Mouse (Mus musculus) intestine, embryonic 14.5 days (tissue): ENCODE data around the gene Hist1h2bj. TPM values are rescaled to one million over a fixed set of nuclear protein-coding genes. Genes with fewer than 3 reads are reported as not detected.

Experiments used
- ATAC-seq: fragments of 200-750 bp; cut with Nextera tagmentation; replicated peaks from 2 replicates; pipeline ENCODE4 v1.8.0; 2017; ENCODE audit warnings: low read depth, moderate number of reproducible peaks, moderate TSS enrichment, moderate library complexity; ENCODE audit not compliant: low FRiP score, low TSS enrichment
- DNase-seq: peaks from one replicate; pipeline ENCODE4 v3.0.0-alpha.2; 2018; ENCODE audit warnings: low spot score
- H3K27ac ChIP-seq: fragments of 300-500 bp; sonication (generic); 2 replicates; pipeline ENCODE4 v1.5.1; 2014; ENCODE audit warnings: low read depth, mild to moderate bottlenecking, control low read depth
- H3K27me3 ChIP-seq: fragments of 300-500 bp; sonication (generic); replicated peaks from 2 replicates; pipeline ENCODE4 v1.6.1; 2014; ENCODE audit warnings: low read length, control low read depth; ENCODE audit not compliant: control insufficient read depth, insufficient read depth
- H3K36me3 ChIP-seq: fragments of 300-500 bp; sonication (generic); 2 replicates; pipeline ENCODE4 v1.6.1; 2014; ENCODE audit warnings: low read length, control low read depth; ENCODE audit not compliant: control insufficient read depth, insufficient read depth
- H3K4me1 ChIP-seq: fragments of 300-500 bp; sonication (generic); replicated peaks from 2 replicates; pipeline ENCODE4 v1.6.1; 2014; ENCODE audit warnings: low read length, control low read depth, mixed read lengths; ENCODE audit not compliant: control insufficient read depth, insufficient read depth
- H3K4me2 ChIP-seq: fragments of 300-500 bp; sonication (generic); 2 replicates; pipeline ENCODE4 v1.6.1; 2014; ENCODE audit warnings: low read length
- H3K4me3 ChIP-seq: fragments of 300-500 bp; sonication (generic); 2 replicates; pipeline ENCODE4 v1.5.1; 2014; ENCODE audit warnings: low read depth, low read length, control low read depth, mixed read lengths
- H3K9ac ChIP-seq: fragments of 300-500 bp; sonication (generic); 2 replicates; pipeline ENCODE4 v1.6.1; 2014; ENCODE audit warnings: mild to moderate bottlenecking, low read length
- H3K9me3 ChIP-seq: fragments of 300-500 bp; sonication (generic); 2 replicates; pipeline ENCODE4 v1.6.1; 2016; ENCODE audit warnings: low read length, control low read depth; ENCODE audit not compliant: control insufficient read depth
- WGBS: fragments of 180-500 bp; shearing (Covaris S2); extraction: QIAGEN DNeasy Blood & Tissue Kit; methylation state at CpG from one replicate; pipeline ENCODE4 v1.1.7; 2014; 5-methylcytosine and 5-hydroxymethylcytosine counted together
- polyA plus RNA-seq: library from polyadenylated mRNA; unstranded; fragments of >200 nt; fragmentation: Nextera tagmentation; extraction: Ambion mirVana; gene quantifications from 2 replicates; pipeline ENCODE4 v1.2.1, GENCODE M21; 2014

Hist1h2bj gene
- polyA plus RNA-seq, 1 experiment from 2014 or later: 14.0 TPM

- Histone ChIP-seq H3K36me3 (no peaks in the 10 kb centered on the region), H3K4me2 (no peak overlapping the region), H3K9me3 (no peaks in the 10 kb centered on the region), H3K27me3 (peaks cover 96% of the 10 kb centered on the region), H3K4me3 (peak overlapping the region; percentile 8; the same call in 1 of the 2 replicates), H3K4me1 (peaks cover 7% of the 10 kb centered on the region; the same call in 1 of the 2 replicates), H3K9ac (no peak overlapping the region), H3K27ac (no peak overlapping the region)
- DNase-seq (no peak), ATAC-seq (no peak)
- WGBS: 50% methylated on average over 7 of the region's 7 CpGs
These were observed 35.1 kb upstream of the Hist1h2bj start for GRCm38 (mm10) chr13:22007872-22008271.

DNA sequence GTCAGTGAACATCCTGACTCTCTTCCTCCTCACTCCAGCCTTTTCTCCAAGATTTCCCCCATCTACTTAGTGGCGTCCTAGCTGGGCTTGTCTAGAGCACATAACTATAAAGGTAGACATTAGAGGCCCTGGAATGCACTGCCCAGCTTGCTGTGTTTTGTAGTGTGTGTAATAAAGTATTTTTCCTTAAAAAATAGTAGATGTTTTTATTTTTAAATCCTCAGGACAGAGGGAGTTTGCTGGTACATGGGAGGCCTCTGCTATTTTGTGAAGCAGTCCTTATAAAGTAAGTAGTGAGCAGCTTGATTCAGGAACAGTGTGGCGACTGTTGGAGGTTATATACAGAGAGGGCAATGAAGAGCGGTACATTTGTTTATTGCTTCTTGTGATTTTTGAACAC is 34.3 kb upstream of the Hist1h2bj start:
- H3K4me2 ChIP-seq: no peak overlapping the region
- ATAC-seq (no peak), DNase-seq (no peak)
- peaks cover 7% of the 10 kb centered on the region; the same call in 1 of the 2 replicates for H3K4me1 ChIP-seq
- H3K36me3 ChIP-seq: no peaks in the 10 kb centered on the region
- no peak overlapping the region for H3K4me3 ChIP-seq
- H3K9ac ChIP-seq: no peak overlapping the region
- 76% methylated on average over 3 of the region's 3 CpGs for WGBS
- H3K27ac ChIP-seq: no peak overlapping the region
- peaks cover 94% of the 10 kb centered on the region for H3K27me3 ChIP-seq
- H3K9me3 ChIP-seq: no peaks in the 10 kb centered on the region

DNA sequence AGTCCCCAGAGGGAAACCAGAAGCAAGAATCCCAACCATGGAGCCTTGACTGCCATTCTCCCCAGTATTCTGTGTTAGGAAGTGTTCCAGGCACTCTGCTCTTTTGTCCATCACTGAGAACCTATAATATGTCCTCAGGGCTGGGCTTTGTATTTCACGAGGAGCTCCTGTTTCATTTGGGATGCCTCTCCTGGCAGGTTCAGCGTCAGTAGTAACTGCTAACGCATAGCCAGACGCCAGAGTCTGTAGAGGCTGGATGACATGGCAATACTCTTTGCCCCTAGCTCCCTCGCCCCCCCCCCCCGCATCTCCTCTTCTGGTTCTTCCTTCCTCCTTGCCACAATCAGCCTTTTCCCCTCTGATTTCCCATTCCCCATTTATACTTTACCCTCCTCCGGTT is 33.4 kb upstream of the Hist1h2bj start, which contains the start of gene Prss16:
Gene Prss16, minus strand, starts transcription at position 101 of the 400 bp plus-strand sequence.
- no peak within 1 kb of the TSS for H3K27ac ChIP-seq
- H3K9ac ChIP-seq: no peak within 1 kb of the TSS
- H3K36me3 ChIP-seq: no peaks in the 10 kb centered on the region
- WGBS: 43% methylated on average over 7 of the region's 7 CpGs
- no peak within 1 kb of the TSS for H3K4me3 ChIP-seq
- H3K4me2 ChIP-seq: no peak within 1 kb of the TSS
- no peak for DNase-seq
- ATAC-seq: no peak
- no peaks in the 10 kb centered on the region for H3K9me3 ChIP-seq
- peaks cover 14% of the 10 kb centered on the region; the same call in 1 of the 2 replicates for H3K4me1 ChIP-seq
- H3K27me3 ChIP-seq: peaks cover 94% of the 10 kb centered on the region

DNA sequence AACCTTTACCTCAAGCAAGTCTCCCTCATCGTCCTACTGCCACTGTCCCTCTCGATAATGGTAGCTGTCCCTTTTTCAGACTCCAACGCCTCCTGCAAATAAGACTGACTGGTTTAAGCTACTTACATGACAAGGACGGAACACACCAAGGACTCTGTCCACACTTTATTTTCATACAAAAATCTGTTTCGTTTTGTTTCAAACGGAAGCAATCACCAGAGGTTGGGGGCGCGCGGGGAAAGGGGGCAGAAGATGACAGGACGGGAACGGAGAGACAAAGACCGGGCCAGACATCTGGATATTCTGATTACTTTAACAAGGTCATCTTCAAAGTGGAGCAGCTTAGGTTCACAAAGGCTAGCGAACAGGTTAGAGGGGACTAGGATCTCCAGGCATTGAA is 29.3 kb upstream of the Hist1h2bj start:
- Histone ChIP-seq H3K4me3 (no peak overlapping the region), H3K27ac (no peak overlapping the region), H3K4me2 (no peak overlapping the region), H3K9ac (no peak overlapping the region), H3K27me3 (peaks cover 70% of the 10 kb centered on the region), H3K9me3 (no peaks in the 10 kb centered on the region), H3K4me1 (0 out of 2 replicates have a peak, but pooled peaks cover 8% of the 10 kb centered on the region), H3K36me3 (no peaks in the 10 kb centered on the region)
- no peak for ATAC-seq
- WGBS: 18% methylated on average over 13 of the region's 13 CpGs
- peak; percentile 58 for DNase-seq

GRCm38 (mm10) chr13:22014411-22014845 is 28.6 kb upstream of the Hist1h2bj start:
- Histone ChIP-seq H3K4me1 (0 out of 2 replicates have a peak, but pooled peaks cover 8% of the 10 kb centered on the region), H3K9me3 (no peaks in the 10 kb centered on the region), H3K4me3 (no peak overlapping the region), H3K27ac (no peak overlapping the region), H3K9ac (no peak overlapping the region), H3K4me2 (peak overlapping the region; percentile 35), H3K27me3 (peaks cover 66% of the 10 kb centered on the region), H3K36me3 (no peaks in the 10 kb centered on the region)
- DNase-seq: peak; percentile 76
- no peak for ATAC-seq
- WGBS: 15% methylated on average over 17 of the region's 17 CpGs

GRCm38 (mm10) chr13:22015479-22016450 is 27.2 kb upstream of the Hist1h2bj start:
- no peak overlapping the region for H3K9ac ChIP-seq
- no peaks in the 10 kb centered on the region for H3K36me3 ChIP-seq
- 18% methylated on average over 27 of the region's 27 CpGs for WGBS
- H3K27me3 ChIP-seq: peaks cover 53% of the 10 kb centered on the region
- H3K4me2 ChIP-seq: 0 out of 2 replicates have a peak overlapping the region, but pooled peaks have one; percentile 22
- H3K27ac ChIP-seq: no peak overlapping the region
- H3K4me3 ChIP-seq: no peak overlapping the region
- no peaks in the 10 kb centered on the region for H3K9me3 ChIP-seq
- DNase-seq: peak; percentile 91
- H3K4me1 ChIP-seq: 0 out of 2 replicates have a peak, but pooled peaks cover 11% of the 10 kb centered on the region
- peak; percentile 76 for ATAC-seq

DNA sequence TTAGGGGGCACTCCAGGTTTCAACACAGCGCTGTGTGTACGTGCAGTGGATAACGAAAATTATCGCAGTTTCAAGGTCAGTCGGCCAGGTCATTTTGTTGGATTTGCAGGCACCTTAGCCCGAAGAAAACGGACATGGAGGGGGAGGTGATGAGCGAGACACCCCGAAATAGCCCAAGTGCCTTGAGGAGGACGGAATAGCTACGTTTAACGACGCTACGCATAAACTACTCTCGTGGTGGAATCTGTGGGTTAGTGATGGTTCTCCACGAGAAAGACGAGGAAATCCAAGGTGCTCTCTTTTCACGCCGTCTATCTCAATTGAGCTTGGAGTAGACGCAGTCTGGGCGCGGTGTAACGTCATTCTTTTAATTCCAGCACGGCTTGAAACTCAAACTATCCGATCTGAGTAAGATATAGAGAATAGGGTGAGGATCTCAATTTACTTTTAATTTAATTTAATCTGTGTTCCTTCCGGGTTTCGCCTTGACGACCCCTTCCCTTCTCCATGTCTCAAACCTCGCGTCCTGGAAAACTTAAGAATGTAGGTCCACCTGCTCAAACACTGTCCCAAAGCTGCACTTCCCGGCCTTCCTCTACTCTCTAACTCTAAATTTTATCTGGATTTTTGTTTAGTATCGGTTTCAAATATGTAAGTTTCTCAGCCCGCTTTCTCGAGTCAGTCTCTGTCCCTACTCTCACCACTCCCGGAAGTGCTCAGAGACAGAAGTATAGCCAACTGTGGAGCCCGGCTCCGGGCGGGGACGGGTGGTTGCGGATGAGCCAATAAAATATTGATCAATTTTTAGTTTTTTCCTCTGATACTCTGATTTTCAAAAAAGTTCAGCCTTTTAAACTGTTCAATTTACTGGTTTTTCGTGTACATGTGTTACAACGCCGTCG is 22.8 kb upstream of the Hist1h2bj start:
- under 1% methylated on average over 44 of the region's 44 CpGs for WGBS
- peaks cover 15% of the 10 kb centered on the region for H3K27me3 ChIP-seq
- peak overlapping the region; percentile 86 for H3K4me2 ChIP-seq
- peak; percentile 72 for DNase-seq
- no peaks in the 10 kb centered on the region for H3K9me3 ChIP-seq
- H3K36me3 ChIP-seq: no peaks in the 10 kb centered on the region
- no peak overlapping the region for H3K27ac ChIP-seq
- ATAC-seq: no peak; the same call in none of the 2 replicates
- H3K9ac ChIP-seq: peak overlapping the region; percentile 53
- H3K4me3 ChIP-seq: peak overlapping the region; percentile 63
- H3K4me1 ChIP-seq: 0 out of 2 replicates have a peak, but pooled peaks cover 3% of the 10 kb centered on the region

DNA sequence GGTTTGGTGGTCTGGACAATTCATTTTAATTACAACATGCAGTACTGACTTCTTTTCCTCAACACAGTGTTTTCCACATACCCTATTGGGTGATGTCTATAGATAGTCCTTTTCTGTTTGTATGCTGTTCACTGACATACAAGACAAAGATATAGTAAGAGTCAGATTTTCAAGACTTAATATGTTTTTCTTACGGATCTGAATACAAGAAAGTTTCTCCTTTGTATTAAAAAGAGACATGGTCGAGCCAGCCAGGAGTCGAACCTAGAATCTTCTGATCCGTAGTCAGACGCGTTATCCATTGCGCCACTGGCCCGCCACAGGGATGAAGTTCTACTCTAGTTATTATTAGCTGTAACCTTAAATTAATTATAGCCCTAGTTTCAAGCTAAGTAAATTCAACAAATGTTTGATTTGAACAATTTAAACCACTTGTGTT is 22.1 kb upstream of the Hist1h2bj start:
- H3K4me2 ChIP-seq: peak overlapping the region; percentile 86
- ATAC-seq (peak; percentile 73), DNase-seq (peak; percentile 85)
- no peaks in the 10 kb centered on the region for H3K9me3 ChIP-seq
- WGBS: under 1% methylated on average over 8 of the region's 8 CpGs
- H3K27me3 ChIP-seq: peaks cover 11% of the 10 kb centered on the region; the same call in 1 of the 2 replicates
- no peak overlapping the region for H3K27ac ChIP-seq
- H3K4me3 ChIP-seq: peak overlapping the region; percentile 63
- H3K9ac ChIP-seq: peak overlapping the region; percentile 53
- H3K4me1 ChIP-seq: 0 out of 2 replicates have a peak, but pooled peaks cover 7% of the 10 kb centered on the region
- no peaks in the 10 kb centered on the region for H3K36me3 ChIP-seq
